Mouse (Mus musculus) testis, adult 2 months (tissue): ENCODE measurements around the gene Vax2. TPM values are rescaled to one million over a fixed set of nuclear protein-coding genes. Genes with fewer than 3 reads are reported as not detected.

Experiments
- H3K27ac ChIP-seq: fragments of 200-500 bp; 2 replicates; pipeline ENCODE4 v1.5.1; 2012; ENCODE audit warnings: low read depth, low read length; ENCODE audit not compliant: control insufficient read depth, insufficient read depth
- H3K27me3 ChIP-seq: fragments of 200-500 bp; 2 replicates; pipeline ENCODE4 v1.6.1; 2012; ENCODE audit warnings: mild to moderate bottlenecking, low read length, moderate library complexity; ENCODE audit not compliant: control insufficient read depth, insufficient read depth
- H3K36me3 ChIP-seq: fragments of 200-500 bp; 2 replicates; pipeline ENCODE4 v1.6.1; 2012; ENCODE audit warnings: mild to moderate bottlenecking, low read length; ENCODE audit not compliant: control insufficient read depth, insufficient read depth
- H3K4me1 ChIP-seq: fragments of 200-500 bp; 2 replicates; pipeline ENCODE4 v1.6.1; 2012; ENCODE audit warnings: low read length; ENCODE audit not compliant: control insufficient read depth, insufficient read depth
- H3K4me3 ChIP-seq: fragments of 200-500 bp; 2 replicates; pipeline ENCODE4 v1.5.1; 2012; ENCODE audit warnings: low read depth, mild to moderate bottlenecking, low read length, moderate library complexity, mixed read lengths; ENCODE audit not compliant: control insufficient read depth
- CTCF ChIP-seq: fragments of 200-500 bp; IDR thresholded peaks from 2 replicates; pipeline ENCODE4 v1.5.1; 2012; ENCODE audit warnings: low read depth, mild to moderate bottlenecking, inconsistent platforms, low read length, moderate library complexity; ENCODE audit not compliant: control insufficient read depth, insufficient read depth, insufficient replicate concordance
- POLR2A ChIP-seq: fragments of 200-500 bp; IDR thresholded peaks from 2 replicates; pipeline ENCODE4 v1.6.1; 2012; ENCODE audit warnings: low read depth, mild to moderate bottlenecking, inconsistent platforms, low read length, moderate library complexity; ENCODE audit not compliant: control insufficient read depth
- polyA plus RNA-seq: library from polyadenylated mRNA; depleted of rRNA; stranded (reverse); fragments of >200 nt; gene quantifications from 2 replicates; pipeline ENCODE4 v1.2.3, GENCODE M21; 2012

The Vax2 gene
- polyA plus RNA-seq, 1 experiment: 2.1 TPM

GRCm38 (mm10) chr6:83766982-83767381, 55.9 kb downstream of the Vax2 start:
- Histone ChIP-seq H3K4me1 (peaks cover 23% of the 10 kb centered on the region), H3K27ac (no peak overlapping the region), H3K36me3 (no peaks in the 10 kb centered on the region; the same call in 1 of the 2 replicates), H3K4me3 (no peak overlapping the region), H3K27me3 (no peaks in the 10 kb centered on the region)
- TF ChIP-seq CTCF (no peak), POLR2A (no peak)

GRCm38 (mm10) chr6:83768485-83768884, 57.4 kb downstream of the Vax2 start:
- Histone ChIP-seq H3K4me3 (no peak overlapping the region), H3K27ac (no peak overlapping the region), H3K36me3 (peaks cover 1% of the 10 kb centered on the region), H3K4me1 (peaks cover 11% of the 10 kb centered on the region), H3K27me3 (no peaks in the 10 kb centered on the region)
- TF ChIP-seq POLR2A (no peak), CTCF (no peak)

GRCm38 (mm10) chr6:83774126-83774525, 63.1 kb downstream of the Vax2 start:
- Histone ChIP-seq H3K36me3 (peaks cover 1% of the 10 kb centered on the region), H3K4me1 (peaks cover 6% of the 10 kb centered on the region), H3K27ac (no peak overlapping the region), H3K4me3 (peak overlapping the region; percentile 90), H3K27me3 (no peaks in the 10 kb centered on the region)
- TF ChIP-seq POLR2A (no peak), CTCF (no peak)

- Histone ChIP-seq H3K4me3 (peak overlapping the region; percentile 90), H3K27me3 (no peaks in the 10 kb centered on the region), H3K36me3 (peaks cover 1% of the 10 kb centered on the region), H3K27ac (peak overlapping the region; percentile 59), H3K4me1 (peaks cover 6% of the 10 kb centered on the region)
- TF ChIP-seq POLR2A: no peak
- TF ChIP-seq CTCF: no peak
Observed at GRCm38 (mm10) chr6:83774781-83775563, 63.9 kb downstream of the Vax2 start.

- Histone ChIP-seq H3K27ac (peak within 1 kb of the TSS; percentile 59), H3K36me3 (peaks cover 1% of the 10 kb centered on the region), H3K27me3 (no peaks in the 10 kb centered on the region), H3K4me3 (peak within 1 kb of the TSS; percentile 90), H3K4me1 (peaks cover 6% of the 10 kb centered on the region)
- peak; percentile 53; the same call in 1 of the 2 replicates for TF ChIP-seq POLR2A
- TF ChIP-seq CTCF: peak; percentile 58; the same call in 1 of the 2 replicates
Observed at GRCm38 (mm10) chr6:83775638-83776293, 64.7 kb downstream of the Vax2 start, which contains the start of gene Tex261. Tex261 (minus strand) TSS chr6:83775813.

- H3K27me3 ChIP-seq: no peaks in the 10 kb centered on the region
- H3K36me3 ChIP-seq: peaks cover under 1% of the 10 kb centered on the region
- H3K27ac ChIP-seq: no peak overlapping the region
- TF ChIP-seq POLR2A (no peak), CTCF (no peak)
- no peak overlapping the region for H3K4me3 ChIP-seq
- H3K4me1 ChIP-seq: peaks cover 6% of the 10 kb centered on the region
Observed at GRCm38 (mm10) chr6:83778306-83778705, 67.2 kb downstream of the Vax2 start.

- H3K27ac ChIP-seq: no peak overlapping the region
- H3K4me1 ChIP-seq: peaks cover 6% of the 10 kb centered on the region
- H3K36me3 ChIP-seq: no peaks in the 10 kb centered on the region
- H3K27me3 ChIP-seq: no peaks in the 10 kb centered on the region
- H3K4me3 ChIP-seq: no peak overlapping the region
- TF ChIP-seq POLR2A: no peak
- TF ChIP-seq CTCF: peak; percentile 59; the same call in 1 of the 2 replicates
Observed at GRCm38 (mm10) chr6:83779026-83779425, 68.0 kb downstream of the Vax2 start.
